Mouse (Mus musculus): ENCODE results near the gene Nacc1. TPM values are rescaled to one million over a fixed set of nuclear protein-coding genes. Genes with fewer than 3 reads are reported as not detected.

Gene Nacc1
- total and polyA plus RNA-seq, 2 experiments from 2014 or later, result 13.8 to 102 TPM

GRCm38 (mm10) chr8:84640010-84640588 lies 47.6 kb downstream of the Nacc1 start:
- Histone ChIP-seq H3K4me3 (ENCODE audit: low read depth, low read length) (peak overlapping the region; percentile 41), H3K27me3 (ENCODE audit: insufficient read depth, low read length) (no peaks in the 10 kb centered on the region), H3K9me3 (ENCODE audit: low read length) (no peaks in the 10 kb centered on the region), H3K4me2 (ENCODE audit: low read depth, low read length, poor library complexity, severe bottlenecking) (peak overlapping the region; percentile 78), H3K27ac (ENCODE audit: low read depth, low read length) (no peak overlapping the region), H3K4me1 (ENCODE audit: insufficient read depth, low read length) (no peaks in the 10 kb centered on the region), H3K36me3 (ENCODE audit: insufficient read depth, low read length) (0 out of 2 replicates have a peak, but pooled peaks cover 4% of the 10 kb centered on the region), H3K9ac (replicated peaks; ENCODE audit: low read length, poor library complexity, severe bottlenecking) (no peak overlapping the region)
- 29% methylated on average over 9 of the region's 9 CpGs for WGBS
- no peak for DNase-seq (ENCODE audit: low spot score)
- ATAC-seq (ENCODE audit: low FRiP score), result no peak
- TF ChIP-seq CTCF (IDR thresholded peaks at IDR 0.05), result no peak

- H3K4me2 ChIP-seq (ENCODE audit: low read depth, low read length, poor library complexity, severe bottlenecking), result peak overlapping the region; percentile 78
- TF ChIP-seq CTCF (IDR thresholded peaks at IDR 0.05), result peak; percentile 66
- peak overlapping the region; percentile 68 for H3K9ac ChIP-seq (replicated peaks; ENCODE audit: low read length, poor library complexity, severe bottlenecking)
- 0 out of 2 replicates have a peak, but pooled peaks cover 4% of the 10 kb centered on the region for H3K4me1 ChIP-seq (ENCODE audit: insufficient read depth, low read length)
- ATAC-seq (ENCODE audit: low FRiP score) (peak; percentile 92), DNase-seq (ENCODE audit: low spot score) (peak; percentile 97)
- under 1% methylated on average over 68 of the region's 106 CpGs for WGBS
- peak overlapping the region; percentile 70 for H3K27ac ChIP-seq (ENCODE audit: low read depth, low read length)
- no peaks in the 10 kb centered on the region for H3K27me3 ChIP-seq (ENCODE audit: insufficient read depth, low read length)
- 0 out of 2 replicates have a peak, but pooled peaks cover 4% of the 10 kb centered on the region for H3K36me3 ChIP-seq (ENCODE audit: insufficient read depth, low read length)
- no peaks in the 10 kb centered on the region for H3K9me3 ChIP-seq (ENCODE audit: low read length)
- H3K4me3 ChIP-seq (ENCODE audit: low read depth, low read length), result peak overlapping the region; percentile 41
These were observed 48.3 kb downstream of the Nacc1 start for GRCm38 (mm10) chr8:84639162-84640009.

- H3K4me1 ChIP-seq (ENCODE audit: insufficient read depth, low read length), result 0 out of 2 replicates have a peak, but pooled peaks cover 4% of the 10 kb centered on the region
- no peak for TF ChIP-seq CTCF (IDR thresholded peaks at IDR 0.05)
- H3K4me2 ChIP-seq (ENCODE audit: low read depth, low read length, poor library complexity, severe bottlenecking), result peak overlapping the region; percentile 78
- H3K36me3 ChIP-seq (ENCODE audit: insufficient read depth, low read length), result peaks cover 10% of the 10 kb centered on the region
- WGBS, result 0% methylated on average over 18 of the region's 52 CpGs
- DNase-seq (ENCODE audit: low spot score) (peak; percentile 43), ATAC-seq (ENCODE audit: low FRiP score) (no peak; the same call in 1 of the 2 replicates)
- peak overlapping the region; percentile 41 for H3K4me3 ChIP-seq (ENCODE audit: low read depth, low read length)
- peak overlapping the region; percentile 68 for H3K9ac ChIP-seq (replicated peaks; ENCODE audit: low read length, poor library complexity, severe bottlenecking)
- peak overlapping the region; percentile 70 for H3K27ac ChIP-seq (ENCODE audit: low read depth, low read length)
- no peaks in the 10 kb centered on the region for H3K9me3 ChIP-seq (ENCODE audit: low read length)
- H3K27me3 ChIP-seq (ENCODE audit: insufficient read depth, low read length), result no peaks in the 10 kb centered on the region
These were observed 49.0 kb downstream of the Nacc1 start for GRCm38 (mm10) chr8:84638555-84639161.

GRCm38 (mm10) chr8:84637946-84638554 lies 49.6 kb downstream of the Nacc1 start:
- Histone ChIP-seq H3K36me3 (ENCODE audit: insufficient read depth, low read length) (peaks cover 16% of the 10 kb centered on the region), H3K9ac (replicated peaks; ENCODE audit: low read length, poor library complexity, severe bottlenecking) (peak overlapping the region; percentile 68; the same call in 1 of the 2 replicates), H3K9me3 (ENCODE audit: low read length) (no peaks in the 10 kb centered on the region), H3K27me3 (ENCODE audit: insufficient read depth, low read length) (no peaks in the 10 kb centered on the region), H3K4me1 (ENCODE audit: insufficient read depth, low read length) (0 out of 2 replicates have a peak, but pooled peaks cover 4% of the 10 kb centered on the region), H3K4me2 (ENCODE audit: low read depth, low read length, poor library complexity, severe bottlenecking) (peak overlapping the region; percentile 78), H3K4me3 (ENCODE audit: low read depth, low read length) (peak overlapping the region; percentile 41; the same call in 1 of the 2 replicates), H3K27ac (ENCODE audit: low read depth, low read length) (no peak overlapping the region)
- 48% methylated on average over 8 of the region's 8 CpGs for WGBS
- no peak for TF ChIP-seq CTCF (IDR thresholded peaks at IDR 0.05)
- ATAC-seq (ENCODE audit: low FRiP score), result no peak
- no peak for DNase-seq (ENCODE audit: low spot score)

- no peak overlapping the region for H3K9ac ChIP-seq (replicated peaks; ENCODE audit: low read length, poor library complexity, severe bottlenecking)
- 0 out of 2 replicates have a peak, but pooled peaks cover 4% of the 10 kb centered on the region for H3K4me1 ChIP-seq (ENCODE audit: insufficient read depth, low read length)
- no peaks in the 10 kb centered on the region for H3K27me3 ChIP-seq (ENCODE audit: insufficient read depth, low read length)
- peaks cover 18% of the 10 kb centered on the region for H3K36me3 ChIP-seq (ENCODE audit: insufficient read depth, low read length)
- H3K27ac ChIP-seq (ENCODE audit: low read depth, low read length), result no peak overlapping the region
- no peak overlapping the region for H3K4me3 ChIP-seq (ENCODE audit: low read depth, low read length)
- H3K4me2 ChIP-seq (ENCODE audit: low read depth, low read length, poor library complexity, severe bottlenecking), result no peak overlapping the region
- DNase-seq (ENCODE audit: low spot score), result no peak
- no peaks in the 10 kb centered on the region for H3K9me3 ChIP-seq (ENCODE audit: low read length)
- WGBS, result 91% methylated on average over 17 of the region's 17 CpGs
- no peak for ATAC-seq (ENCODE audit: low FRiP score)
- TF ChIP-seq CTCF (IDR thresholded peaks at IDR 0.05), result no peak
These were observed 51.5 kb downstream of the Nacc1 start for GRCm38 (mm10) chr8:84636051-84636691.

Measured in midbrain, postnatal 0 days (tissue).